Mouse (Mus musculus): ENCODE data around the gene Map7d1. TPM values are rescaled to one million over a fixed set of nuclear protein-coding genes. Genes with fewer than 3 reads are reported as not detected.
A peak's percentile ranks its signal among the peaks of the same experiment; 100 is the strongest.

Gene Map7d1
- polyA plus RNA-seq, 1 experiment from 2014 or later = 40.8 TPM

GRCm38 (mm10) chr4:126287302-126287995, 31.3 kb upstream of the Map7d1 start:
- peaks cover 22% of the 10 kb centered on the region for H3K4me1 ChIP-seq
- H3K4me3 ChIP-seq = peak overlapping the region; percentile 49
- peaks cover 46% of the 10 kb centered on the region for H3K27me3 ChIP-seq
- WGBS = 16% methylated on average over 11 of the region's 11 CpGs
- H3K4me2 ChIP-seq = peak overlapping the region; percentile 87
- H3K27ac ChIP-seq = no peak overlapping the region
- ATAC-seq (ENCODE audit: borderline replicate concordance, extremely low read depth, low FRiP score, low TSS enrichment) = peak; percentile 53; the same call in 1 of the 2 replicates
- H3K9me3 ChIP-seq = no peaks in the 10 kb centered on the region
- no peak overlapping the region for H3K9ac ChIP-seq
- H3K36me3 ChIP-seq = no peaks in the 10 kb centered on the region

GRCm38 (mm10) chr4:126286492-126286891, 30.3 kb upstream of the Map7d1 start, which contains the start of gene Col8a2:
Gene Col8a2, plus strand, starts transcription at chr4:126286793.
- peak; percentile 68 for ATAC-seq (ENCODE audit: borderline replicate concordance, extremely low read depth, low FRiP score, low TSS enrichment)
- H3K9me3 ChIP-seq = no peaks in the 10 kb centered on the region
- H3K4me2 ChIP-seq = peak within 1 kb of the TSS; percentile 87
- no peaks in the 10 kb centered on the region for H3K36me3 ChIP-seq
- peaks cover 25% of the 10 kb centered on the region for H3K4me1 ChIP-seq
- H3K27ac ChIP-seq = no peak within 1 kb of the TSS
- H3K27me3 ChIP-seq = peaks cover 46% of the 10 kb centered on the region
- WGBS = 1% methylated on average over 31 of the region's 42 CpGs
- peak within 1 kb of the TSS; percentile 42; the same call in 1 of the 2 replicates for H3K9ac ChIP-seq
- H3K4me3 ChIP-seq = peak within 1 kb of the TSS; percentile 49

- Histone ChIP-seq H3K4me1 (peaks cover 20% of the 10 kb centered on the region), H3K36me3 (no peaks in the 10 kb centered on the region), H3K27me3 (peaks cover 34% of the 10 kb centered on the region), H3K4me2 (no peak overlapping the region), H3K9ac (no peak overlapping the region), H3K27ac (no peak overlapping the region), H3K4me3 (no peak overlapping the region), H3K9me3 (no peaks in the 10 kb centered on the region)
- no peak for ATAC-seq (ENCODE audit: borderline replicate concordance, extremely low read depth, low FRiP score, low TSS enrichment)
- 69% methylated on average over 8 of the region's 8 CpGs for WGBS
Observed at GRCm38 (mm10) chr4:126283582-126283981, 27.4 kb upstream of the Map7d1 start.

- Histone ChIP-seq H3K4me3 (no peak overlapping the region), H3K4me2 (no peak overlapping the region), H3K36me3 (no peaks in the 10 kb centered on the region), H3K27ac (no peak overlapping the region), H3K27me3 (peaks cover 16% of the 10 kb centered on the region), H3K4me1 (peaks cover 8% of the 10 kb centered on the region), H3K9me3 (no peaks in the 10 kb centered on the region), H3K9ac (no peak overlapping the region)
- 47% methylated on average over 9 of the region's 9 CpGs for WGBS
- no peak for ATAC-seq (ENCODE audit: borderline replicate concordance, extremely low read depth, low FRiP score, low TSS enrichment)
Observed at GRCm38 (mm10) chr4:126281706-126282105, 25.6 kb upstream of the Map7d1 start.

GRCm38 (mm10) chr4:126278961-126279360, 22.8 kb upstream of the Map7d1 start:
- H3K4me1 ChIP-seq = 0 out of 2 replicates have a peak, but pooled peaks cover 2% of the 10 kb centered on the region
- 67% methylated on average over 9 of the region's 9 CpGs for WGBS
- no peaks in the 10 kb centered on the region for H3K27me3 ChIP-seq
- H3K4me3 ChIP-seq = no peak overlapping the region
- no peak for ATAC-seq (ENCODE audit: borderline replicate concordance, extremely low read depth, low FRiP score, low TSS enrichment)
- H3K9me3 ChIP-seq = no peaks in the 10 kb centered on the region
- H3K36me3 ChIP-seq = peaks cover 13% of the 10 kb centered on the region
- no peak overlapping the region for H3K27ac ChIP-seq
- no peak overlapping the region for H3K9ac ChIP-seq
- no peak overlapping the region for H3K4me2 ChIP-seq

GRCm38 (mm10) chr4:126278565-126278915, 22.4 kb upstream of the Map7d1 start:
- ATAC-seq (ENCODE audit: borderline replicate concordance, extremely low read depth, low FRiP score, low TSS enrichment) = no peak
- 0 out of 2 replicates have a peak, but pooled peaks cover 2% of the 10 kb centered on the region for H3K4me1 ChIP-seq
- H3K36me3 ChIP-seq = peaks cover 17% of the 10 kb centered on the region
- 35% methylated on average over 9 of the region's 9 CpGs for WGBS
- no peak overlapping the region for H3K4me3 ChIP-seq
- no peaks in the 10 kb centered on the region for H3K27me3 ChIP-seq
- H3K27ac ChIP-seq = no peak overlapping the region
- no peak overlapping the region for H3K4me2 ChIP-seq
- no peak overlapping the region for H3K9ac ChIP-seq
- no peaks in the 10 kb centered on the region for H3K9me3 ChIP-seq

- 0 out of 2 replicates have a peak, but pooled peaks cover 2% of the 10 kb centered on the region for H3K4me1 ChIP-seq
- H3K4me2 ChIP-seq = peak overlapping the region; percentile 34
Observed at GRCm38 (mm10) chr4:126277906-126278564, 21.9 kb upstream of the Map7d1 start.

GRCm38 (mm10) chr4:126275681-126276131, 19.6 kb upstream of the Map7d1 start:
- Histone ChIP-seq H3K9me3 (no peaks in the 10 kb centered on the region), H3K4me3 (no peak overlapping the region), H3K27ac (no peak overlapping the region), H3K9ac (no peak overlapping the region), H3K27me3 (no peaks in the 10 kb centered on the region), H3K4me1 (no peaks in the 10 kb centered on the region), H3K4me2 (no peak overlapping the region), H3K36me3 (peaks cover 26% of the 10 kb centered on the region)
- ATAC-seq (ENCODE audit: borderline replicate concordance, extremely low read depth, low FRiP score, low TSS enrichment) = no peak
- WGBS = 83% methylated on average over 13 of the region's 13 CpGs

More at GRCm38 (mm10) chr4:126277906-126278564, 21.9 kb upstream of the Map7d1 start:
- no peak overlapping the region for H3K27ac ChIP-seq
- 11% methylated on average over 13 of the region's 13 CpGs for WGBS
- peaks cover 21% of the 10 kb centered on the region for H3K36me3 ChIP-seq
- ATAC-seq (ENCODE audit: borderline replicate concordance, extremely low read depth, low FRiP score, low TSS enrichment) = no peak
- no peaks in the 10 kb centered on the region for H3K27me3 ChIP-seq
- H3K9ac ChIP-seq = no peak overlapping the region
- H3K9me3 ChIP-seq = no peaks in the 10 kb centered on the region
- H3K4me3 ChIP-seq = no peak overlapping the region

- Histone ChIP-seq H3K9ac (no peak overlapping the region), H3K4me1 (no peaks in the 10 kb centered on the region), H3K9me3 (no peaks in the 10 kb centered on the region), H3K27me3 (no peaks in the 10 kb centered on the region), H3K27ac (no peak overlapping the region), H3K4me3 (no peak overlapping the region), H3K36me3 (peaks cover 26% of the 10 kb centered on the region), H3K4me2 (no peak overlapping the region)
- ATAC-seq (ENCODE audit: borderline replicate concordance, extremely low read depth, low FRiP score, low TSS enrichment) = no peak
- WGBS = 90% methylated on average over 4 of the region's 4 CpGs
Observed at GRCm38 (mm10) chr4:126275081-126275480, 18.9 kb upstream of the Map7d1 start.

GRCm38 (mm10) chr4:126273753-126274152, 17.6 kb upstream of the Map7d1 start:
- Histone ChIP-seq H3K4me1 (no peaks in the 10 kb centered on the region), H3K36me3 (peaks cover 26% of the 10 kb centered on the region), H3K4me3 (no peak overlapping the region), H3K27me3 (no peaks in the 10 kb centered on the region), H3K9ac (no peak overlapping the region), H3K9me3 (no peaks in the 10 kb centered on the region), H3K27ac (no peak overlapping the region), H3K4me2 (no peak overlapping the region)
- ATAC-seq (ENCODE audit: borderline replicate concordance, extremely low read depth, low FRiP score, low TSS enrichment) = no peak
- 80% methylated on average over 13 of the region's 13 CpGs for WGBS

- peaks cover 16% of the 10 kb centered on the region for H3K36me3 ChIP-seq
- no peak overlapping the region for H3K9ac ChIP-seq
- no peak for ATAC-seq (ENCODE audit: borderline replicate concordance, extremely low read depth, low FRiP score, low TSS enrichment)
- 57% methylated on average over 3 of the region's 3 CpGs for WGBS
- no peaks in the 10 kb centered on the region for H3K27me3 ChIP-seq
- no peaks in the 10 kb centered on the region for H3K4me1 ChIP-seq
- H3K4me2 ChIP-seq = no peak overlapping the region
- H3K27ac ChIP-seq = no peak overlapping the region
- H3K4me3 ChIP-seq = no peak overlapping the region
- no peaks in the 10 kb centered on the region for H3K9me3 ChIP-seq
Observed at GRCm38 (mm10) chr4:126269292-126269691, 13.1 kb upstream of the Map7d1 start.

Measured in lung, embryonic 15.5 days (tissue).